Mouse (Mus musculus): ENCODE data around the gene Camta1.

Gene Camta1

DNA sequence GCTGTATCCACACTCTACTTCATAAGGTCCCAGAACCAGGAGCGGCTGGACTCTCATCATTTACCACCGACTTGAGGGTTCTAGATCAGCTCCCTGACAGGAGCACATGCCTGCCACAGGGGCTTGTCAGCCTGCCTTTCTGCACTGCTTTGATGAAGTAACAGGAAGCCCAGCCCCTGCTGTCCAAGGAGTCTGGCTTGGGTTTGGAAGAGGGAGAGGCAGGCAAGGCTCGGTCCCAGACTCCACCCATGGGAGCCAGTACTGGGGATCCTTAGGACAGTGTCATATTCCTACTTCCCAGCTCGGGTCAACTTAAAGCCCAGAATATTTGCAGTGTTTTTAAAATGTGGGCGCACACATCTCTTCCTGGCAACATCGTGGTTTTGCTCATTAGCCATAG, 694.7 kb downstream of the Camta1 start:
- in situ Hi-C loops (cut with MboI, MseI): no loop called here

DNA sequence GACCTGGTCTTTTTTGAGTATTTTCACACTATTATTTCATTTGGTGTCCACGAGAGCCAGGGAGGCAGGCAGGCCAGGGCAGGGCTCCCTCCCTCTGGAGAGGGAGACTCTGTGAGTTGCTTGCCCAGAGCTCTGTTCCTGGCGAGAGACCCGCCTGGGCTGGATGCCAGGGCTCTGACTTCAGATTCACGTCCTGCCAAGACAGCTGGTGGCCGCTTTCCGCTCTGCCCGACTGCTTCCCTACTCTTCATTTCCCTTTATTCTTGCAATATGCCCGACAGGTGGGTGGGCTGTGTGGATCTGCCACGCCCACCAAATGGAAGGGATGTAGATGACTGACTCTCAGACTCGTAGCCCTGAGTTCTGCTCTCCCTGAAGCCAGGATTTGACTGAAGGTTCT, 696.1 kb downstream of the Camta1 start:
- in situ Hi-C loops (cut with MboI, MseI): no loop called here

DNA sequence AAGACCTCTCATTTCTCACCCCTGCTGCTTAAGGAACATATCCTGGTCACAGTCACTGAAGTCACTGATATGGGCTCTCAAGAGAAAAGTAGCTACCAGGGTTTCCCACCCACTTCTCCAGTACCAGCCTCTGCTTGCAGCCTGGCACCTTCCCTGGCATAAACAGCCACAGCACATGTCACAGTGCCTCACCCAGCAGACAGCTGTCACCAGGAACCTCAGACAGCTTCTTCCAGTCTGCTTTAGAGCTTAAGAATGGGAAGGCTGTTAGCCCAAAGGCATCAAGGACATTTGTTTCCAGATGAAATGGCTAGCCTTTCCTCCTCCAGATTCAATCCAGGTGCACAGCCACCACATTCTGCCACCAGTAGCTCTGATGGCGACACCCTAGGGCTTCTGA, 697.4 kb downstream of the Camta1 start:
- in situ Hi-C loops (cut with MboI, MseI): no loop called here

DNA sequence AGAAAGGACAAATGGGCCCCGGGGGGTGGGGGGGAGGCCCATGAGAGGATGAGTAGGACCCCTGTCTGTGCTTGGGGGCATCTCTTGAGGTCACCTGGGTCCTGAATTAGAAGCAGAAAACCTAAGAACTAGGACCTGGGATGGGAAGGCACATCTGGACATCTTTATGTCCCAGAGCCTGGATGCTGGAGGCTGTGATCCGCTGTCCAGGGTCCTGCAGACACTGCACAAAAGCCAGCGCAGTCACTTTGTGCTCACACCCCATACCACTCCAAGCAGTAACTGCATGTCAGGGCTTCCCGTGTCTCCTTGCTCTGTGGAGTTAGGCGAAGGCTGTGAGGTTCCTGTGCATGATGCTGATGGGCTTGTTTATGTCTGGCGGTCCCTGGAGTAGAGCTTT, 699.8 kb downstream of the Camta1 start:
- in situ Hi-C loops (cut with MboI, MseI): no loop called here

DNA sequence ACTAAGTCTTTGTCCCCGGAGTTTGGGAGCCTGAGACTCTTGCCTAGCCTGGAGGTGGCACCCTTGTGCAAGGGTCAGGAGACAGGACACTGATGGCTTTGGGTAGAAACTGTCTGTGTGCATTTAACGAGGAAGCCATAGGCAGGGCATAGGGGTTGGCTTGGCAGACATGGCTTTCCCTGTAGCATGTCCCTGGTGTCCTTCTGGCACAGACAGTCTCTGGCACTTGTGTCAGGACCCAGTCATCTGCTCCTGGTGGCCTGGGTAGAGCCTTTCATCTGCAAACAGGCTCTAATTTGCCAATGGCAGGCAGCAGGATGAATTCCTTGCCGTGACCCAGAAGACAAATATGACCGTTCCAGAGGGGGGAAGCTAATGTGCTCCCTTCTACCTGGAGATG, 700.7 kb downstream of the Camta1 start:
- in situ Hi-C loops (cut with MboI, MseI): no loop called here

DNA sequence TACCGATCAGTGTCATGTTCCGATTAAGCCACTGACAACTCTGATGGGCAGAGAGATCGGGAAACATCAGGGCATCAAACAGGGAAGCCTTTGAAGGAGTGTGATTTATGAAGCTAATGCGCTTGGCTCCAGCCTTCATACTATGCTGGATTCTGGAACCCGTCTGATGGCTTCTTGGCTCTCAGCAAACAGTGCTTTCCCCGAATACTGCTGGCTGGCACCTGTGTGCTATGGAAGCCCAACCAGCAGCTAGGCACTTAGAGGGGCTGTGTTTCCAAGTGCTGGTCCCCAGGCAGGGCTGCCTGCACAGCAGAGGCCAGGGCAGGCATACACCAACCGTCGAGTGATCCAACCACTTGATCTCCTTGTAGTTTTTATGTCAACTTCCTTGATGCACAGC, 701.2 kb downstream of the Camta1 start:
- in situ Hi-C loops (cut with MboI, MseI): no loop called here

DNA sequence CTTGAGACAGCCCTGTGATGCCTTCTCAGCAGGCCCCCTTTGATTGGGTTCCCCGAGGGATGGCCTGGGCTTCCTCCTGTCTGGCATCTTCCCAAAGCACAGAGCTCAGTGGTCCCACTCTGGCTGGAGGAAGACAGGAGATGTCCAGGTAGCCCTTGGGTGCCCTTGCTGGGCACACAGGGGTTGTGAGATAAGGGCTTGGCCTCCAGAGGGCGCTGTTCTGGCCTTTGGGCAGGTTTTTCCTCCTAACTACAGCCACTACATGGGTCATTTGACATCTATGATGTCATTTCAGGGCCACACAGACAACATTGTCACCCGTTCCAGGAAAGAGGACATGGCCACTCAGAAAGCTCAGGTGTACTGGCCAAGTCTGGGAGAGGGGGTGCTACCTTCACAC, 703.4 kb downstream of the Camta1 start:
- in situ Hi-C loops (cut with MboI, MseI): no loop called here

DNA sequence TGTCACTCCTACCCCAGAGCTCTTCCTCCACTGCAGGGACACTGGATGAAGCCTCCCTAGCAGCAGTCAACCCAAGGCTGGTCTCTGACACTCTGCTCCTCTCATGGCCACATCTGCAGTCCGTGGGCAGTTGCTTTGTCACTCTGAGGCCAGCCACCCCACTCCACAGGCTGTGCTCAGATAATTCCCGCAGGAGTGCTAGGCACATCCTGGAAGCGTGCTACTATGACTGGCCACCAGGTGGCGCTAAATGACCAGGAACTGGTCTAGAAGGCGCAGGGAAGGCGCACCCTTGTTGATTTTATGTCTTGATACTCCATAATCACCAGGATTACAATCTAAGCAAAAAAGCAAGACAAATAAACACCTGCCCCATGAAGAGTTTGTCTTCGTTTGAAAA, 704.8 kb downstream of the Camta1 start:
- in situ Hi-C loops (cut with MboI, MseI): no loop called here

DNA sequence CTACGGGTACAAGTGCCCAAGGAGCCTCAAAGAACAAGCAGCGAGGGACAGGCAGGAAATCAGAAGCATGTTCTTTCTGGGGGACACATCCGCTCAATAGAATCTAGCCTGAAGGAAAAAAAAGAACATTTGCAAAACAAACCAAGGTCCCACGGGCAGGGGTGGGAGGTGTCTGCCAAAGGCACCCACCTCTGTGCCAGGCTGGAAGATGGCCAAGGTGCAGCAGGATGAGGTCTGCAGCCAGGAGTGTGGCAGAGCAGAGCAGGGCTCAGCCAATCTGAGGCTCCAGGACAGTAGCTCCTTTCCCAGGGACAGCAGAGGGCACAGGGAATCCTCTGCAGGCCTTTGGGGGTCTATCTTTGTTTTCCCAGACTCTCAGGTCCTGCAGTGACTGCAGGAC, 706.1 kb downstream of the Camta1 start:
- in situ Hi-C loops (cut with MboI, MseI): no loop called here

DNA sequence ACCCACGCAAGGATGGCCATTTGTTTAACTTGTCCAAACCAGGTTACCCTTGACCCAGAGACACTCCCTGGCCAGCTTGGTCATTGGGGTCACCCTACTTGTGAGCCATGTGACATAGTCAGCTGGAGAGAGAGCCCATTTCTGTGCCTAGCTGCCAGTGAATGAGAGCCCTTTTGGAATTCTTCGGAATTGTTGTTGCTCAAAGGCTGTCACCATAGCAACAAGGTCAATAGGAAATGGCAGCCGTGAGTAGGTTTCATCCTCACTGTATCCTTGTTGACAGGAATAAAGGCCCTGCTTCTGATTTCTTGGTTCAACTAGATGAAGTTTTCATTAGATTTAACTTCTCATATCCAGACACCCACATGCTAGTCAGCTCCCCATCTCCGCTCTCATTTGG, 707.4 kb downstream of the Camta1 start:
- in situ Hi-C loops (cut with MboI, MseI): loop anchor here (5.0 kb wide), 1 partner anchor 743 kb away; no protein-coding TSS in a partner anchor

DNA sequence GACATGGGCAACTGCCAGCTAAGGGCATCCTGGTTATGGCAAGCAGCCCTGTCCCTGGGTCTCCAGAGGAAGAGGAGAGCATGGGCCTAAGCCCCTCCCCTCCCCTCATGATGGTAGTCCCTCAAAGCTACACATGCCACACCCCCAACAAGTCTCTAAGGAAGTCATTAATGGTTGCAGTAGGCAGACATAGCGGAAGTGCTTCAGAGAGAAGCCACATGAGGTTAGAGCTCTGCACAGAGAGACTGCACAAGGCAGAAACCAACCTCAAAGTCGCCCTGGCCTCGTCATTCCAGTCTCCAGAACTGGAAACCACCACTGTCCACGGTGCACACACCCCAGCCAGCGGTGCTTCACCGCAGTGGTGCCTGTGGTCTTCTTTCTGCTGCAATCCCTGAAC, 709.7 kb downstream of the Camta1 start:
- in situ Hi-C loops (cut with MboI, MseI): loop anchor here (5.0 kb wide), 1 partner anchor 745 kb away; no protein-coding TSS in a partner anchor

DNA sequence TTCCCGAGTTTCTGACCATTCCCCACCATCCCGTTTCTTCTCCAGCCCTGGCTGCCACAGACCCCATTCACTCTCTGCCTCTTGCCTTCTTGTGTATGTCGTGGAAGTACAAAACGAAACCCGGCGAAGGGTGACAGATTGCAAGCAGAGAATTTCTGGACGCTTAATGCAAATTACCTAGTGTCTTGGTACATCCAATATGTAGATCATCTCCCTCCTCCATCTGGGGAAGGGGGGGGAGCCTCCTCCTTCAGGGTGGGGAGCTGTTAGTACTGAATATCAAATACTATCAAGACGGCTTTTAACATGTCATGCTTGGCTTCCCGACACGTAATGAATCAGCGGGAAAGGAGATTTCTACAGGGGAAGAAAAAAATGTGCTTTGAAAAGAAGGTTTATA, 710.8 kb downstream of the Camta1 start:
- in situ Hi-C loops (cut with MboI, MseI): loop anchor here (5.0 kb wide), 1 partner anchor 746 kb away; no protein-coding TSS in a partner anchor

DNA sequence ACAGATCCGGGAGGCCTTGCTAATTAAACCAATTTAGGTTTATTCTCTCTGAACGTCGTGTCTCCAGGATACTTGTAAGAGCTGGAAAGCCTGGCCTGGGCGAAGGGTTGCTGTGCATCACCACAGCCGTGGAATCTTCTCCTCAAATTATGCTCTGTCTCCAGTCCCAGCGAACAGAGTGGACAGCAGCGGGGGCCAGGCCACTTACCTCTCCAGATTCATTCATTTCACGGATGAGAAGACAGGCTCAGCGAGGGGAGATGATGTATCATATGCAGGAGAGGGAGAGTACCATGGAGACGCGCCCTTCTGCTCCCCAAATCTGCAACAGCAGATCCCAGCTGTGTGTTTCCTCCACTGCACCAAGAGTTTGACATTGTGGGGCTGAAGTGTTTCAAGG, 711.6 kb downstream of the Camta1 start:
- in situ Hi-C loops (cut with MboI, MseI): loop anchor here (5.0 kb wide), 1 partner anchor 747 kb away; no protein-coding TSS in a partner anchor

DNA sequence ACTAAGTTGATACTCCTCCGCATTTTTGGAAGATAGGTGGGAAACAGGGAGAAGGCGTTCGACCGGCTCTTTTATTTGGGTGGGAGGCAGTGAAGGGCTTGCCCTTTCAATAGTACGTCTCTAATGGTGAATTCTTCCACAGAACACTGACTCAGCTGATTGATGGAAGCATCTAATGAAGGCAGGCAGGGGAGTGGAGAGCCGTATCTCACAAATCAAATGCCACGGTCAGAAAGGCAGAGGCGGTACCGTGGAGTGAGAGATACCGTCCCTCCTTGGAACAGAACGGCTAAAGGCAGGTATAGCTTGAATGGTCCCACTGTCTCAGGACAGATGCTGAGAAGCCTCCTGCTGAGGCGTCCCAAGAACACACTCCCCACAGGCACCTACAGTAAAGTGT, 714.1 kb downstream of the Camta1 start:
- in situ Hi-C loops (cut with MboI, MseI): no loop called here

DNA sequence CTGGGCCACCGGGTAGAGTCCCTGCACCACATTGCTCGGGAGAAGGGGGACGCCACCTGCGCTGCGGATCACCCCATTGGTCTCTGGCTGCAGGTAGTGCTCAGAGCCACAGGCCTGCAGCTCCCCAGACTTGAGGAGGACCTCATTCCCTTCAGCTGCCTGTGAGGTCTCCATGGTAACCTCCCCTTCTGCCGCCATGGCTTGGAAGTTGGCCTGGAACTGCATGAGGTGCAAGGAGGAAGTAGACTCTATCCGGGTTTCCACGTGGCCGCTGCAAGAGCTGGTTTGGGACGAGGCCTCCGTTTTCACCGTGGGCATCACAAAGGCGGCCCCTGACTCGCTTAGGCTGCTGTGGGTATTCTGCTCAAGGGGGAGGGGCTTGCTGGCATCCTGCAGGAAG, 717.6 kb downstream of the Camta1 start:
- in situ Hi-C loops (cut with MboI, MseI): loop anchor here (5.0 kb wide), 2 partner anchors 67 to 177 kb away; no protein-coding TSS in a partner anchor

DNA sequence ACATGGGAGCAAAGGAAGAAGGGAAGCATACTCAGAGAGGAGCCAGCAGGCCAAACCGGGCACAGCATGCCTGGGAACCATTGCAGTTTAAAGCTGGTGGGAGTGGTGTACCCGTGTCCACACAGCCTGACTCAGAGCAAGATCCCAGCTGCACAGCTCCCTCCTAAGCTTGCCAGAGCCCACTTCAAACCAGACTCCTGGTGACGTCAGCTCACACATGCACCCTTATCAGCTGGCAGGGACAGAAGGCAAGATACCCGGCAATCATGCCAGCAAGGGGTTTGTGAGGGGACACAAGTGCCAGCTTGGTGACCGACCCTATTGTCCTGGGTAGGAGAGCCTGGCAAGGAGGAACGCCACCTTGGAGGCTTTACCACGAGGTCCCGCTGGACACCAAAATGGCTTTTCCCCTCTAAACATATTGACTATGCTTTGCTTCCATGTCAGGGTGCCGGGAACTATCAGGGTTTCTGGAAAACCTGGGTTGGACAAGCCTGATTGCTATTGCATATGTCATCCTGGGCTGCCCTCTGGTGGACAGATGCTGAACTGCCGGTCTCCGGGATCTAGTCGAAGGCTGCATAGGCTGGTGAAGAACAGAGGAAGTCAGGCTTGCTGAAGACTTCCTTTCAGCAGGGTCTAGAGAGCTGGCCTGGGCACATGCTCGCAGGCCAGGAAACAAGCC, 720.3 kb downstream of the Camta1 start:
- in situ Hi-C loops (cut with MboI, MseI): loop anchor here (5.0 kb wide), 2 partner anchors 64 to 174 kb away; no protein-coding TSS in a partner anchor

DNA sequence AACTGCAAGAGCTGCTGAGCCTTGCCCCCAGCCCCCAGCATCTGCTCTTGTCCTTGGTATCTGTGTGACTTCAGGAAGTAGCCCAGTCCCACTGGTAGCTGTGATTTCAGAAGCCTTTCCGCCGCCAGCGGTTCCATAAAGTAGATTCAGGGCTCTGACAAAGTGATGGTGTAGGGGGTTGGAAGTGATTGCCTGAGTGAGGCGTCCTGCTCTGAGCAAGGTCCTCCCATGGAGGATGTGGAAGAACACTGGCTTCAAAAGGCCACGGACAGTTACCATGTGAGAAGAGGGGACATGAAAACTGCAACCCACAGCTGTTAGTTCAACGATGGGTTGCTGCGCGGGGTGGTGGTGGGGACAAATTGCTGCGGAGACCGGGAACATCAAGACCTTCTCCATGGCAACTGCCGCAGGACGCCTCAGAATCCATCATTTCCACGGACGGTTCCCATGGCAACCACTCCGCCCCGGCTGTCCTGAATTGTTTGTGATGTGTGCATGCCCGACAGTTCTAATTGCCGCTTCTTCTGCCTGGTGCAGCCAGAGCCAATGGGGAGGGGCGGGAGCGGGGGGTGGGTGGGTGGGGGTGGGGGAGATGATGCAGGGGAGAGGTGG, 721.2 kb downstream of the Camta1 start:
- in situ Hi-C loops (cut with MboI, MseI): loop anchor here (5.0 kb wide), 2 partner anchors 63 to 173 kb away; no protein-coding TSS in a partner anchor

DNA sequence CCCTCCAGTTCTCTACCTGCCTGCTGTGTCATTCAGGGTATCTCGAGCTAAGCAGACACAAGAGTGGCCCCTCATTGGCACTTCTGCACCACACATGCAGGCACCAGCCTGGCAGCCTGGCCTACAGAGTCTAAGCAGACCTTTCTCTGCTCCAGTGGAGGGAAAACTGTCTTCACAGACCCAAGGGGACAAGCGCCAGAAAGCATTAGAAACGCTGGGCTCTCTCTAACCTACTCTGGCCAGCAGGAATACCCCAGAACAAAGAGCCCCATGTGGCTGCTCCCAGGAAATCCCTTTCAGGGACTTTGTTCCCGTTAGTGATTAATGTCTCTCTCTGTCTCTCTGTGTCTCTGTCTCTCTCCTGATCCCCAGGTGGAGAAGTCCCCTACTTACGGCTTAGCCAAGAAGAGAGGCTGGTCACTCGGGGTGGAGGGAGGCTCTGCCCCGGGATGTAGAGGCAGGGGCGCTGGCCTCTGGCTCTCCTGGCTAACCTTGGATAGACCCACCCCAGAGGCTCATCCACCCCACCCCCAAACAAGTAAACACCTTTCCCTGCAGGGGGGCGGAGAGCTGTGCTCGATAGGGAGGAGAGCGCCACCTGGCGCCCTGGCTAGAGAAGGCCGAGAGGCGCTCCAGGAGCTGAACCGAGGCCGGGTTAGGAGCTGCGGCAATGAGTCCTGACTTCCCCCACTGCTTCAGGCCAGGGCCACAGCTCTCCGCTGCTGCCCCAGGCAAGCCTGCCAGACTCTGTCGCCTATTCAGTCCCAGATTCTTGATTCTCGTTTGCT, 722.4 kb downstream of the Camta1 start:
- in situ Hi-C loops (cut with MboI, MseI): no loop called here

DNA sequence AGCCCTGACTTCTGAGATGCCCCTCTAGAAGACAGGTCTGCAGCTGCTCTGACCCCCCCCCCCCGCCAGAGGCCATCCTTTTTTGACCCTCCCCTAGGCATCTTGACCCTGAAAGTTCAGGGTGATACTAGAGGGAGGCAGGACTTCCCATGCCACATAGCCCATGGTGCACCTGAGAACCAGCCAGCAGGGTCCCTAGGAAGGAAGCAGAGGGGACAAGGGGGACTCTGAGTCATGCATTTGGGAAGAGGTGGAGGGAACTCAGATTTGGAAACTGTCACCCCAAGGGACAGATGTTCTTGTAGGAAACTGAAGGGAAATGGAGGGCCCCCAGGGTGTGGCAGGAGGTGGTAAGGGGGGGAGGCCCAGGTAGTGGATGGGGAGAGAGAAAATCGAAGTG, 723.1 kb downstream of the Camta1 start:
- in situ Hi-C loops (cut with MboI, MseI): no loop called here

DNA sequence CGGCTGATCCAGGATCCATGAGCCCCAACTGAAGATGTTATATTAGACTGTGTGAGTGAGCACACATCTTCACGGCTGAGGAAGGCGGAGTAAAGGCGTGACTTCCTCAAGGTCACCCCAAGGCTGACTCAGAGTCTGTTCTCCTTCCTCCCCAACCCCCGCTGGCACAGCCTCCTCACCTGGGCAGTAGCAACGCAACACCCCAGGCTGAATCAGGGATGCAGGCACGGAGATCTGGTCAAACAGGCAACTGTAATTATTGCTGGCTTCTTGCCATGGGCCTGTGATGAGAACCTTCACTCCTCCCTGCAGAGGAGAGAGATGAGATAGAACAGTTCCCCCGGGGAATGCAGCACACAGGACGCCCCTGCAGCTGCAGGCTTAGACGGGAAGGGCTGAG, 723.5 kb downstream of the Camta1 start:
- in situ Hi-C loops (cut with MboI, MseI): no loop called here

DNA sequence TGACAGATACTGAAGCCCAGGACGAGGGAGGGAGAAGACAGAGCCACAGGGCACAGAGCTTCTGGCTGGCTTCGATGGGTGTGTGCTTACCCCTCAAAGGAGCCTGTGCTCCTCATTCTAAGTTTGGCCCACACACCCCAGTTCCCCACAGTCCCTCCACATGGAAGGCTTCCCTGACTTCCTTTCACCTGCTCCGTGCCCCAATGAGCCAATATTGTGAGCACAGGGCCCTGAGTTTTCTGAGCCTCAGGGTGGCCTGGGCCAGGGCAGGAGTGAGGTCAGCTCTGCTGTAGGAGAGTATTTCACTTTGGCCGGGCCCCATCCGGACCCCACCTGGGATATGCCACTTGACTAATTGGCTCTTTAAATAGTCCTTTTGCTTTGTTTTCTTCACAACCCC, 724.0 kb downstream of the Camta1 start:
- in situ Hi-C loops (cut with MboI, MseI): no loop called here

DNA sequence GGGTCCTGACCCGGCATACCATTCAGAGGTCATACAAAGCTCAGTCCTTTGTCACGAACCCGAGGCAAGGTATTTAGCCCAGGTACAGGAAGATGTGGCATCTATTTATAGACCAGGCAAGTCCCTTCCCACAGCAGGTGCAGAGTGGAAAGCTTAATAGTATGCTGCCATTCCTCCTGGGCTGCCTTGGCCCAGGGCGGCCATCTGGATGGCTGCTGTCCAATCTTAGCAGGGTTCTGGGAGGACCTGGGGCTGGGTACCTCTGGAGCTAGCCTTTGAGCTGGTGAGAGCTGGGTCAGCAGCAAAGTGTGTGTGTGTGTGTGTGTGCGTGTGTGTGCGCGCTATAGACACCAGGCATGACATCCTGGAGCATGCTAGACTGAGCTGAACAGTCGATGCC, 726.2 kb downstream of the Camta1 start:
- in situ Hi-C loops (cut with MboI, MseI): no loop called here

Measured in T-helper 17 cell (primary cell).